Mouse (Mus musculus): ENCODE measurements around the gene Rgcc. TPM values are rescaled to one million over a fixed set of nuclear protein-coding genes. Genes with fewer than 3 reads are reported as not detected.

The Rgcc gene
- total and polyA plus RNA-seq, 3 experiments = 2.2 to 5.2 (median 2.3) TPM

GRCm38 (mm10) chr14:79275870-79276395 lies 25.5 kb downstream of the Rgcc start:
- DNase-seq (ENCODE audit: extremely low read depth) = no peak
- H3K4me1 ChIP-seq (ENCODE audit: control insufficient read depth in 1 of 2, insufficient read depth in 2 of 2) = peaks cover 3 to 15% of the 10 kb centered on the region in 2 experiments; a peak in 2 of 4 replicates
- in situ Hi-C loops (cut with MboI; ENCODE audit: low pct_ligation_motif_present, low pct_unique_long_range_greater_than_20kb, low sequenced_read_pairs) = no loop called here

DNA sequence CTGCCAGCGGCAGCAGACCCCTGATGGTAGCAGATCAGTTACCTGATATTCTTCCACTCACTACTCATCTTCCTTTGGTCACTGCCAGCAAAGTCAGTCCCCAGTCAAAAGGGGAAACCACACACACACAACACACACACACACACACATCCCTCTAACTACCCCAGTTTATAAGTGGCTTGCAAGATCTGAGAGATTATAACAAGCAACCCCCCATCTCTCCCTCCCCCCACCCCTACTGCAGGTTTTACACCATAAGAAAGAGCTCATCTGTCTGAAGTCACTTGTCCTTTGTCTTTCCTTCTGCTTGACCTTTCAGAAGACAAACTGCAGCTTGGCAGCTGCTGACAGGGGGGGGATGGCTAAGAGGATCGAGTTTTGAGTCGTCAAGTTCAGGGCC lies 26.0 kb downstream of the Rgcc start:
- TF ChIP-seq SIN3A (IDR thresholded peaks at IDR 0.05; ENCODE audit: low read length) (no peak), ZMIZ1 (IDR thresholded peaks at IDR 0.05; ENCODE audit: low read depth, low read length) (no peak), ELF1 (IDR thresholded peaks at IDR 0.05; ENCODE audit: low read depth, low read length) (no peak), JUN (IDR thresholded peaks at IDR 0.05; ENCODE audit: insufficient read depth, low read depth, low read length) (no peak), ZKSCAN1 (IDR thresholded peaks at IDR 0.05; ENCODE audit: borderline replicate concordance, low read depth, low read length) (no peak), EP300 (IDR thresholded peaks at IDR 0.05; ENCODE audit: low read length) (no peak), CHD2 (IDR thresholded peaks at IDR 0.05; ENCODE audit: low read length) (no peak), POLR2A (IDR thresholded peaks at IDR 0.05; ENCODE audit: low read depth, low read length) (no peak), CTCF (conservative IDR thresholded peaks at IDR 0.05 in 1 of 2, IDR thresholded peaks at IDR 0.05 in 1 of 2; ENCODE audit: low read depth in 2 of 2, low read length in 2 of 2) (no peak), TBP (conservative IDR thresholded peaks at IDR 0.05; ENCODE audit: low read depth, low read length) (no peak), ZNF384 (IDR thresholded peaks at IDR 0.05; ENCODE audit: low read depth, low read length) (no peak), NELFE (IDR thresholded peaks at IDR 0.05; ENCODE audit: low read depth, low read length) (no peak), ZC3H11A (IDR thresholded peaks at IDR 0.05; ENCODE audit: low read depth, low read length) (no peak), USF1 (IDR thresholded peaks at IDR 0.05; ENCODE audit: low read depth, low read length) (no peak), MAX (IDR thresholded peaks at IDR 0.05; ENCODE audit: low read length) (no peak)
- Histone ChIP-seq H3K27me3 (replicated peaks) (no peaks in the 10 kb centered on the region), H3K4me1 (ENCODE audit: control insufficient read depth in 1 of 2, insufficient read depth in 2 of 2) (peaks cover 2 to 13% of the 10 kb centered on the region in 2 experiments; a peak in 2 of 4 replicates), H3K4me2 (ENCODE audit: insufficient read depth, low read depth, poor library complexity, severe bottlenecking) (no peak overlapping the region), H3K79me2 (replicated peaks; ENCODE audit: control insufficient read depth, extremely low read depth, insufficient read depth, poor library complexity, severe bottlenecking) (no peaks in the 10 kb centered on the region), H3K9ac (ENCODE audit: insufficient read depth, low read depth) (no peak overlapping the region), H3K27ac (ENCODE audit: insufficient read depth, low read depth) (no peak overlapping the region), H3K4me3 (replicated peaks in 1 of 3; ENCODE audit: low read depth in 2 of 3, low read length in 2 of 3, poor library complexity in 1 of 3) (no peak overlapping the region), H3K36me3 (replicated peaks in 1 of 2; ENCODE audit: control insufficient read depth in 1 of 2, insufficient read depth in 1 of 2, low read length in 1 of 2) (no peaks in the 10 kb centered on the region), H3K9me3 (replicated peaks; ENCODE audit: low read length) (no peaks in the 10 kb centered on the region)
- dilution Hi-C loops (cut with MboI; ENCODE audit: extremely low pct_ligation_motif_present, extremely low pct_unique_long_range_greater_than_20kb, low sequenced_read_pairs) = no loop called here
- in situ Hi-C loops (cut with MboI; ENCODE audit: low pct_ligation_motif_present, low pct_unique_long_range_greater_than_20kb, low sequenced_read_pairs) = no loop called here
- no peak for DNase-seq (ENCODE audit: extremely low read depth)

More at GRCm38 (mm10) chr14:79275870-79276395, 25.5 kb downstream of the Rgcc start:
- Histone ChIP-seq H3K9me3 (replicated peaks; ENCODE audit: low read length) (no peaks in the 10 kb centered on the region), H3K79me2 (replicated peaks; ENCODE audit: control insufficient read depth, extremely low read depth, insufficient read depth, poor library complexity, severe bottlenecking) (no peaks in the 10 kb centered on the region), H3K4me3 (replicated peaks in 1 of 3; ENCODE audit: low read depth in 2 of 3, low read length in 2 of 3, poor library complexity in 1 of 3) (no peak overlapping the region), H3K27me3 (replicated peaks) (no peaks in the 10 kb centered on the region), H3K4me2 (ENCODE audit: insufficient read depth, low read depth, poor library complexity, severe bottlenecking) (no peak overlapping the region), H3K36me3 (replicated peaks in 1 of 2; ENCODE audit: control insufficient read depth in 1 of 2, insufficient read depth in 1 of 2, low read length in 1 of 2) (no peaks in the 10 kb centered on the region), H3K9ac (ENCODE audit: insufficient read depth, low read depth) (no peak overlapping the region), H3K27ac (ENCODE audit: insufficient read depth, low read depth) (no peak overlapping the region)
- dilution Hi-C loops (cut with MboI; ENCODE audit: extremely low pct_ligation_motif_present, extremely low pct_unique_long_range_greater_than_20kb, low sequenced_read_pairs) = no loop called here
- no peak for TF ChIP-seq JUND (conservative IDR thresholded peaks at IDR 0.05; ENCODE audit: low read depth, low read length)
- no peak for TF ChIP-seq CHD1 (IDR thresholded peaks at IDR 0.05; ENCODE audit: low read depth, low read length)
- no peak for TF ChIP-seq USF1 (IDR thresholded peaks at IDR 0.05; ENCODE audit: low read depth, low read length)
- TF ChIP-seq SMC3 (IDR thresholded peaks at IDR 0.05; ENCODE audit: low read depth, low read length) = no peak
- TF ChIP-seq BHLHE40 (IDR thresholded peaks at IDR 0.05; ENCODE audit: low read depth, low read length) = no peak
- no peak for TF ChIP-seq RCOR1 (conservative IDR thresholded peaks at IDR 0.05; ENCODE audit: low read depth, low read length)
- no peak for TF ChIP-seq POLR2A (IDR thresholded peaks at IDR 0.05; ENCODE audit: low read depth, low read length)
- TF ChIP-seq HCFC1 (IDR thresholded peaks at IDR 0.05; ENCODE audit: low read depth, low read length) = no peak
- no peak for TF ChIP-seq TCF12 (IDR thresholded peaks at IDR 0.05; ENCODE audit: low read depth, low read length)
- no peak for TF ChIP-seq IRF4 (IDR thresholded peaks at IDR 0.05; ENCODE audit: low read depth, low read length)
- no peak for TF ChIP-seq ZNF384 (IDR thresholded peaks at IDR 0.05; ENCODE audit: low read depth, low read length)
- TF ChIP-seq MAX (IDR thresholded peaks at IDR 0.05; ENCODE audit: low read length) = no peak
- no peak for TF ChIP-seq NRF1 (IDR thresholded peaks at IDR 0.05; ENCODE audit: low read depth, low read length)
- no peak for TF ChIP-seq NELFE (IDR thresholded peaks at IDR 0.05; ENCODE audit: low read depth, low read length)
- TF ChIP-seq KAT2A (IDR thresholded peaks at IDR 0.05; ENCODE audit: insufficient replicate concordance, low read length) = no peak
- TF ChIP-seq MAZ (IDR thresholded peaks at IDR 0.05; ENCODE audit: low read depth, low read length) = no peak
- TF ChIP-seq E2F4 (IDR thresholded peaks at IDR 0.05; ENCODE audit: insufficient replicate concordance, low read depth, low read length) = no peak
- no peak for TF ChIP-seq SIN3A (IDR thresholded peaks at IDR 0.05; ENCODE audit: low read length)
